Mouse (Mus musculus) brain, embryonic 18.5 days (tissue): ENCODE data around the gene Carmil1.

Source experiments
- DNase-seq: peaks from one replicate; pipeline ENCODE4 v3.0.0-alpha.2; 2012; ENCODE audit warnings: low read depth, low spot score

The Carmil1 gene

DNA sequence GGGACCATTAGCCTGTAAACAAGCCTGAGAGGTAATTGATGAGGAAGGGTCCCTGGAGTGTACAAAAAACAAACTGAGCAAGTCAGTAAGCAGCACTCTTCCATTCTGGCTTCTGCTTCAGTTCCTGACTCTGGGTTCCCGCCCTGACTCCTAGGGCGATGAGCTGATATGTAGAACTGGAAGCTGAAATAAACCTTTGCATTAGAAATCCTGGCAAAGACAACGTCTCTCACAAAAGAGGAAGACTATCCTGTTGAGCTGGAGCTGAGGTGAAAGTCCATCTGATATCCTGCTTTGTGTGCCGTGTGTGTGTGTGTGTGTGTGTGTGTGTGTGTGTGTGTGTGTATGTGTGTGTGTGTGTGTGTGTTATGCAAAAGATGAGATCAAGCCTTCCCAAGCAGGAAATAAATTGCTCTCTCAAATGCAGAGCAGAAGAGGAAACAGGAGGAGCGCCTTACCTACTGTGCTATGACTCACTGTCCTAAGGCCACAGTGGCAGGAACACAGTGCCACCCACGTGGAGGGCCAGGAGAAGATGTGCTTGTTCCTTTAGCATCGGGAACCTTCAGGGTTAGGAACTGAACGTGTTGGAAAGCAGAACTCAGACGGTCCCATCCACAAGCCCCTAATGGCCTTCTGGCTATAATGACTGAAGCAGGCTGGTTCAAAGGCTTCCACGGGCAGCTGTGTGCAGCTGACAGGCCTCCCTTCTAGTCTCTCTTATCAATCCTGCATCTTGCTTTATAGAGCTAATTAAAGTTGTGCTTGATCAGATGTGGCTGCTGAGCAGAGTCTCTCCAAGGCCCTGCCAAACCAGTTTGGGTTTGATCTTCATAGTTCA, 19.6 kb downstream of the Carmil1 start:
- no peak for DNase-seq

DNA sequence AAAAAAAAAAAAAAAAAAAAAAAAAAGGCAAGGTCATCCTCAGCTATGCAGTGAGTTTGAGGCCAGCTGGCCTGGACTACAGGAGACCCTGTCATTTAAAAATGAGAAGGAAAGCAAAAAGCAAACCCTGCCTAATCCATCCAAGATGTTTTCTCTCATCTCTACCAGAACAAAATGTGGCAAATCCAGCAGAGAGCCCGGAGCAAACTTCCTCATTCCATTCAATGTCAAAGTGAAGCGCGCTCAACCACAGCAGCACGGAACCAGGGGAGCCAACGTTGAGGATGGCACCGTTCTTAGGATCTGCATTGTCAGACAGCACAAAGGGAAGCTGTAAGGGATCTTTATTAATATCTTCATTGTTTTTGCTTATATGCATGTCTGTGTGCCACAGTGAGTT, 22.8 kb downstream of the Carmil1 start:
- DNase-seq = no peak

DNA sequence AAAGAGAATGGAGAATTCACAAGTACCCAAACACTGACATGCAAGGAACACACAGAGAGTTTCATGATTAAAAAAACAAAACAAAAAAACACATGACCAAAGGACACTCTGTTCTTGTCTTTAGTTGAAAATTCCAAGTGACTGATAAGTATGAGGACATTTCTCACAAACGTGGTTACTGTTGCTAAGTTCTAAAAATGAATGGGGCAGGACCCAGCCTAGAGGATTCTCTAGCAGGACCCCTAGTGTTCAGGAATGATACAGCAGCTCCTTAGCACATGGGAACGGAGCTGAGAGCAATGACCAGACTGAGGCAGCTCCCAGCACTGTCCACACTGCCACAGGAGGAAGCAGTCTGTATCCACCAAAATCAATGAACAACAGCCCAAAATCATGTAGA, 26.6 kb downstream of the Carmil1 start:
- no peak for DNase-seq

DNA sequence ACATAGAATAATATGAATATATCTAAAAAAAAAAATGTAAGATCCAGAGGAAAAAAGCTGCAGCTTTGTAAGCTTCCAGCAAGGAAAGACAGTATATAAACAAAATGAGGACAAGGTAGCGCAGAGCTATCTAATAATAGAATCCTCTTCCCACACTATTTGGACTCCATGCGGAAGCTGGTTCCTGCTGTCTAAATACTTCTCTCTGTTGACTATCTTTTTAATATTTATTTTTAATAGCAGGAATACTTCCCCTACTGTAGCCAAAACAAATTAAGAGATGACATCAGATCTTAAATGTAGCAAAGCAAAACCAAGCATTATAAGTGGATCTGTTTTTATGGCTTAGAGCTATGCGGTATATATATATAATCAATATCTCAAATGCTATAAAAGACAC, 27.0 kb downstream of the Carmil1 start:
- DNase-seq = no peak

DNA sequence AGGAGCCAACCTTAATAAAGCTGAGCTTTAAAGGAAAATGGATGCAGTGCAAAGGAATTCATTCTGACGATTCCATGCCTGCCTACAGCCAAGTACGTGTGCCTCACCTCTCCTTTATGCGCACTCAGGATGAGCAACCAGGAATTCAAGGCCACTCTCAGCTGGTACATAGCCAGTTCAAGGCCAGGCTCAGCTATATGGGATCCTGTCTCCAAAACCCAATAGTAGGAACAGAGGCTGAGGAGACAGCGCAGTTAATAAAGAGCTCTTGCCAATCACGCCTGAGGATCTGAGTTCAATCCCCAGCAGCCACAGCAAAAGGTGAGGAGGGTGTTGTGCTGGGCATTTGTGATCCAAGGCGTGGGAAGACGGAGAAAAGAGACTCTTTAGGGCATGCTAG, 29.4 kb downstream of the Carmil1 start:
- no peak for DNase-seq

DNA sequence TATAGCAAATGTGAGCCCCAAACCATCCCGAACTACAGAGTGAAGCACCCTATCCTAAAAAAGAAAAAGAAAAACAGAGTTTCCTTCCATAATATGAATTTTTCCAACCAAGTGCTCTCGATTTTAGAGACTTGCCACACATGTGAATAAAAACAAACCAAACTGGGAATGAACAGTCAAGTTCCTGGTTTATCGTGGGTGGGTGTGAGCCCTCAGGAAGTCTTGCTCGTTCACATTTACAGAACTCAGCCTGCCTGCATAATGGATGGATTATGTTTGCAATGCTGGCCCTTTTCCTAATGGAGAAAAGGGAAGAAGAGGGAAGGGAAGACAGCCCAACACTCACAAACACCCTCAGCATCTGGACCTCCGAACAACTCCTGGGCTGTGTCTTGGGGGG, 32.7 kb downstream of the Carmil1 start:
- DNase-seq = no peak

DNA sequence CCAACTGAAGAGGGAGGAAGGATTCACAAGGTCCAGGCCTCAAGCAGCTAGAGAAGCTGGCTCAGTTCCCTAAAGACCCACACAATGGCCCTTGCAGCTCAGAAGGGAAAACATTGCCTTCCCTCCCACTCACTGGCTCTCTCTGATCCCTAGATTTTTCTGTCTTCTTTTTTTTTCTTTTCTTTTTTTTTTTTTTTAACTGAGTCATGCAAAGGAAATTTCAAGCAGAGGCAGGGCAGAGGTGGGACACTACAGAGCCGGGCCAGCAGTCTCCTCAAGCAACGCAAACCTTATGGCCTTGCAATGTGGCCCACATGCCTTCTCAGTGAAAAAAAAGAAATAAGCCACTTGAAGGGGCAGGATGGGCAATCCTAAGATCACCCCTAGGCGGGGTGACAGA, 33.2 kb downstream of the Carmil1 start:
- no peak for DNase-seq

DNA sequence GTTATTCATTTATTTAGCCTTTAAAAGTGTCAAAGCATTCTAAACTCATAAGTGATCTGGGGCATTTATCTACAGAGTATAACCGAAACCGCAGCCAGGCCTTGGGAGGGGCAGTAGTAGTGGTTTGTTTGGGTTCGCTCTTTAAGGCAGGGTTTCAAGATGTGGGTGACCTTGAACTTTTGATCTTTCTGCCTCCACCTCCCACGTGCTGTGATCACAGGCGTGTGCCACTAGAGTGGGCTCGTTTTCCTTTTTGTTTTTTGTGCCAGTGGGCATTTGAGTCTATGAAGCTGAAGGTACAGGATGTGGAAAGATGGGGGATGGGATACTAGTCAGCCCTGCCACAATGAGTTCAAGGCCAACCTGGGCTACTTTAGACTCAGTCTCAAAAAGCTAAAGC, 34.3 kb downstream of the Carmil1 start:
- no peak for DNase-seq

DNA sequence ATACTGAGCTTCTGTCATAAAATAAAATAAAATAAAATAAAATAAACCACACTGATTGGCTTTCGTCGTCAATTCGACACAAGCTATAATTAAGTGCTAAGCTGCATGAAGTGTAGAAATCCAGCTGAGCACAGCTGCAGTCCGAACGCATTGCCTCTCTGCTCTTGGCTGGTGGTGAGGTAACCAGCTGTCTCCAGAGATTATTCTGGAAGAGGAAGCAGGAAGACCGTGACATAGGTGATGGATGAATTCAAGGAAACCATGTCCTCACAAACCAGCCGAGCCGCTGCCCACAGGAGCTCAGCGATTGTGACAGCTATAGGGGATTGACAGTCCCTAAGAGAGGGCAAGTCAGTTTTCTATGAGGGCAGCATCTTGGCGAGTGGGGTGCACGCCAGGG, 36.0 kb downstream of the Carmil1 start:
- no peak for DNase-seq

DNA sequence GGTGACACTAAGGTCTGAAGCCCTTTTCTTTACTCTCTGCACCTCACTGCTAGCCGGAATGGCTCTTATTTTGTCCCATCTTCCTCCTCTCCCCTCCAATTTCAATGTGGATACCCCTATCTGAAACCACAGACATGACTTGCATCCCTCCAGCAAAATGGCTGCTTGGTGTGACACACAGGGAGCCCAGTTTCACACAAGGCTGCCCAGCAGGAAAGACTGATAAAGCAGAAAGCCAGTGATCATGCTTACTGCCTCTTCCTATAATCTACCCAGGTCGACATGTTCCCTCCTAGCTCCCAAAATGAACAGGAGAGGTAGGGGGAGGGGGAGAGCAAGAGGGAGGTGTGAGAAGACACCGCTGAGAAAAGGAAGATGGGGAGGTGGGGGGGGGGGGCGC, 36.6 kb downstream of the Carmil1 start:
- DNase-seq = no peak

DNA sequence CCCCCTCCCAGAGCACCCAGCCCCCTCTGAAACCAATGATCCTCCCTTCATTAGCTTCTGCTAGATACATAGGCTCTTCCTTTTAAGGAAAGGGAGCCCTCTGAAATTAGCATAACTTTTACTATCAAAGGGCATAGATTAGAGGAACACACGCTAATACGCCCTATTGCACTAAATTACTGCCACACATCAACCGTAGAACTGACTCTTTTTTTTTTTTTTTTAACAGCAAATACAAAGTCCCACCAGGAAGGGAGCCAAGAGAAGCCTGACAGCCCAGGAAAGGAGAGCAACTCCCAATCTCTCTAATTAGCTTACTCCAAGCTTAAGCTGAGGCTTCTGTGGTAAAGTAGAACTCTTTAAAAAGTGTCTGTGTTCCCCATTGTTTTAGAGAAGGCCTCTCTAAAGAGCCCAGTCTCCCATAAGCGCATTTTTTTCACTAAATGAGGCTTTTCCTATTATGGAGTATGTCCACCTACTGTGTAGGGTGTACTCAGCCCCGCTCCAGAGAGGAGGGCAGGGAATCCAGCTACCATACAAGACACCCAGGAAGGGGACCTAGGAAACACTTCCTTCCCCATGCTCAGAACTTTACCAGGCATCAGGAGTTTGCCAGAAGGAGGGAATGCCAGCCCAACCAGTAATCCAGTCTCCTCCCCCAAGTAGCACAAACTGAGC, 38.0 kb downstream of the Carmil1 start:
- DNase-seq = no peak

DNA sequence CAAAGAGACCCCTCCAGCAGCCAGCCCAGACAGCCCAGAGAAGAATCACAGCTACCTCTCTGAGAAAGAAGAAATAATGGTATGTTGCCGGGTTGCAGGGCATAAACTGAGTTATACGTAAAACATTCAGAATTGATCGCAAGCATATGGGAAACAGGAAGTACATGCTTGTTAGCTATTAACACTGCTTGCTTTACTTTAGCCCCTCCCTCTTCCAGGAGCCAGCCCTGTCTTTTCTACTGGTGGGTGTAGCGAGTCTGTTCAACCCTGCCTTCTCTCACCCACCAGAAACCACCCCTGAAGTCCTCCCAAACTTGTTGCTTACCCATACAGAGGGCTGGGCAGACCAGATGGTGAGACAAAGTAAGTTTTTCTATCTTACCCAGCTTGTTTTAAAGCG, 39.4 kb downstream of the Carmil1 start:
- DNase-seq = no peak

DNA sequence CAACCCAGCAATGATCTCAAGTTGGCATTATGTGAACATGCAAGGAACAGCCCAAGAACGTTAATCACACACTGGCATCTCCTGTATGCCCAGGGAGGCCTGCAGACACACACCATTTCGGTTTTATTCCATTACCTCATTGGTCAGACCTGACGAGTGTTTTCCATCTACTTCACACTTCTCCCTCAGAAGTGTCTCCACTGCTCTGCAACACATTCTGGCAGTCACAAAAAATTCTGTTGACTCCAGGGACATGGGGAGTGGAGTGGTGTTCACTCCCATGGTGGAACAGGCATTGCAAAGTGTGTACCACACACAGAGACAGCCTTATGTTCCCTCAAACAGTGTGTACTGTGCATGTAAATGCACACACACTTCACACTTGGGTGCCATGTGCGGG, 40.2 kb downstream of the Carmil1 start:
- no peak for DNase-seq

DNA sequence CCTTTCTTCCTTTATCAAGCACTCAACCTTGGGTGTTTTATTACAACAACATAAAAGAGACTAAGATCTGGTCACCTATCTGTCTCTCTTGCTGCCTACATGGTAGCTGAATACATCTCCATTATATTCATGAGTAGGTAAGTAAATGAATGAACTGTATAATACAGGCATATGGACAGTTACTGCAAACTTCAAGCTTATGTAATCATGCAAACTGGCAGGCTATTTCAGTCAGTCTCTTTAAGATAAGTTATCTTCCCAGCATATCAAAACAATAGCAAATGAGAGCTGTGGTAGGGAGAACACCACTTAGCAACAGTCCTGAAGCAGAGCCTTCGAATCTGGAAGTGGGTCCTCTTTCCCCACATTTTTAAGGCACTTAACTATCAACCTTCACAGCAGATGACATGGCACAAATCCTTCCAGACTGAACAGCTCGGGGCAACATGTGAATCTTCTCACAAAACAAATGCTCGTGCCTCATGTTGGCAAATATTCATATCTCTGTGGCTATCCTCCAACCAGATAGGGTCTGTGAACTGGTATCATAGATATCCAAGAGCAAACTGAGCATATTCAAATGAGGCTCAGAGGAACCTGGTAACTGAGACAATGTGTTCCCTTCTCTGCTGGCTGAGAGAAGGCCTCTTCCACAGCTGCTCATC, 42.0 kb downstream of the Carmil1 start:
- no peak for DNase-seq

DNA sequence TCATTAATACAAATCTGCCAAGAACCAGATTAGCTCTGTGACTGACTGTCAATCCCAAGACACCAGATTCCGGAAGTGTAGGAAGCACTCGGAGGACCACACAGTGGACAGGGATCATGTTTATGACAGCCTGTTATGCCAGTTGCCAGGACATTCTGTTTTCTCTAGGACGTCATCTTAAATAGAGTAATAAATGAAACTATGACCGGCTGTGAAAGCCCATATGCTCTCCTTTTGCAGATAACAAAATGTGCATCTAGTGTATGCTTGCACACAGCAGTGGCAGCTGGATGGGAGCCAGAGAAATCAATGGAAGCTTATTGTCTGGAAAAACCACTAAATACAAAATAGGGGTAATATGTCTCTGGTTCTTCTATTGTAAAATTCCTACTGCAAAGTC, 43.9 kb downstream of the Carmil1 start:
- DNase-seq = no peak

DNA sequence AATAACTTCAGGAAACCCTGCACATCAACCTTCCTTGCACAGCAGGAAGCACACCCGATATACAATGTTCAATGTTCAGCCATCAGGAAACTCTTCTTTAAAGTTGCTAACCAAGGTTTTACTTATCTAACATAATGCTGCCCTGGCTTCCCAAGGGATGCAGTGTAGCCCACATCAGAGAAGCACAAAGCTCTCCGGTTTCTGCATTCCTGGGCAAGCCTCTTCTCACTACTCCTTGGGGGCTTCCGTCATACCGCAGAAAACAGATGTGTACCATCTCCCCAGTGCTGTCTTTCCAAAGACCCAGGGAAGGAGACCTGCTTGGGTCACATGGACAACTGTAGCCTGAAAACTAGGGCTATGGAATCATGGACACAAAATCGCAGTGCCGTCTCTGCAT, 47.8 kb downstream of the Carmil1 start:
- DNase-seq = no peak

DNA sequence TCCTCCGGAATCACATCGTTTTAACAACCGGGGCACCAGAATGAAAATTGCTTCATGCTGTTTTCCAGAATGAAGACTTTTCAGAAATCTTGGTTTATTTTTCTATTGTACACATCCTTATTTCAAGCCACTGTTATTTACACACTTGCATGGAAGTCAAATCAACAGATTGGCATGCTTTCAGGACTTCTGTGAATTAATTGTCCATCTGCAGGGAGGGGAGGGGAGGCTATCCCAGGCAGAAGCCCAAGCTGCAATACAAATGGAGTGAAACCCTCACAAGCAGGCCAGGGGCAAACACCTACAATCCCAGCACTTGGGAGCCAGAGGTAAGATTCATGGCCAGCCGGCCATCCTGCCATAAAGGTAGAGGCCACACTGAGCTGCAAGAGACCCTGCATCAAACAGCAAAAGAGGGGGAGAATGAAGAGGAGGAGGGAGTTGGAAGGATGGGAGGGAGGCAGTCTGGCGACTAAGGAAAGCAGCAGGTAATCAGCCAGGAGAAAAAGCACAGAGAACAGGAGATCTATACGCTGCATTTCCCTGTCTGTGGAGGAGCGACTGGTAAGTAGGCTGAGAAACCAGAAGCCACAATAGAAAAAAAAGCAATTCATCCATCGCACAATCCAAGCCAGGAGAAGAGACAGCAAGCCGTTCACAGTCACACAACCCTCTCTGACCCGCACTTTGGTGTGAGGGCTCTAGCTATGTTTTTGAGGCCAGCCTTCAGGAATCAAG, 48.7 kb downstream of the Carmil1 start:
- DNase-seq = no peak

DNA sequence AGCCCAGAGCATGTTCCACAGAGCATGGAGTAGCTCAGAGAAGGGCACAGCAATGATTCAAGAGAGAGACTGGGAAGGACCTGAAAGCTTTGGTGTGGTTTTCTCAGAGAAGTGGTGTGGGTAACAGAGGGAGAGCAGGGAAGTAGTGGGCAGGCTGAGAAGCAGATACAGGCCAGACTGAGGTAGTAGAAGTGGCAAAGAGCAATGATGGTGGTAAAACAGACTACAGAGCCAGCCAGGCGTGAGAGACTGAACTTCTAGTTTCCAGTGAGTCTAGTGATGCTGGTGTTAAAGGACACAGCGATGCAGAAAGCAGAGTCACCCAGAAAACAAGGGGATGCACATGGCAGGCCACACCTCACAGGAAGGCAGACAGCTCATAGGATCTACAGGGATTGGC, 49.4 kb downstream of the Carmil1 start:
- DNase-seq = no peak

DNA sequence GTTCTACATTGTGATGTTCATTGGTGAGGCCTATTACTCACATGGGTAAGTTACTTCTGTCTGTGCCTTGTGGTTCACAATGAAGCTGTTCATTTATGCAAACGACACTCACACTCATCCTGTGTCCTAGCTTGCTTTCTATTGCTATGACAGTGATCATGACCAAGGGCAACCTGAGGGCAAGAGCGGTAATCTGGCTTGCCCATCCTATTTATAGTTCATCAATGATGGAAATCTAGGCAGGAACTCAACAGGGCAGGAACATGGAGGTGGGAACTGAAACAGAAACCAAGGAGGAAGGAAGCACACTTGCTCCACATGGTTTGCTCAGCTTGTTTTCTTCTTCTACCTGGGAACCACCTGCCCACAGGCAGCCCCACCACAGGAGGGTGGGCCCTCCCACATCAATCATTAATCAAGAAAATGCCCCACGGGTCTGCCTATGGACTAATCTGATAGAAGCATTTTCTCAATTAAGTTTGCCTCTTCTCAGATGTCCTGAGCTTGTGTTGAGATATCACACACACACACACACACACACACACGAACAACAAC, 50.0 kb downstream of the Carmil1 start:
- no peak for DNase-seq

DNA sequence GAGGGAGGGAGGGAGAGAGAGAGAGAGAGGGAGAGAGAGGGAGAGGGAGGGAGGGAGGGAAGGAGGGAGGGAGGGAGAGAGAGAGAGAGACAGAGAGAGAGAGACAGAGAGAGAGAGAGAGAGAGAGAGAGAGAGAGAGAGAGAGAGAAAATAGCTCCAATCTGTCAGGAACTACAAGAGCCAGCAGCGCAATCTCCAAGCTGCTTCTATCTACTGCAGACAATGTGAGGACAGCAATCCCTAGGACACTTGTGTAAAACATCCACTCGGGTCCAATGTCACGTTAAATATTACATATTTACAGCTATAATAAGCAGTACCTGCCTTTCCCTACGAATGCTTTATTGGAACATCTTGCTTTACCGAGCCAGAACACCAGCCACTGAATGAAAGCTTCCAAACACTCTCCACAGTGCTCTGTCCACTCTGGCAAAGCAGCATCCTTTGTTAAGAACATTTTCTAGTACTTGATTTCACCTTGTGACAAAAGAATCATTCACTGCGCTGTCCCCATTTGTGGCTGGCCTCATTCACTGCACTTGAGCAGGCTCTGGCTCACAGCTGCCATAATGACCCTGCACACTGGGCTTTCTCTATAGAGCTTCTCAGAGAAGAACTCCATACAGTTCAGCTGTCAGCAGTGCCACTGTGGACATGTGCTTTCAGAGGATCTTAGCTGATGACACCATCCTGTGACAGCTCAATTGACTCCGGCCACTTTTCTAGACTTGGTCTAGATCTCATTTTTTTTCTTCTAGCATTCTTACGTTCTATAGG, 57.0 kb downstream of the Carmil1 start:
- DNase-seq = no peak

DNA sequence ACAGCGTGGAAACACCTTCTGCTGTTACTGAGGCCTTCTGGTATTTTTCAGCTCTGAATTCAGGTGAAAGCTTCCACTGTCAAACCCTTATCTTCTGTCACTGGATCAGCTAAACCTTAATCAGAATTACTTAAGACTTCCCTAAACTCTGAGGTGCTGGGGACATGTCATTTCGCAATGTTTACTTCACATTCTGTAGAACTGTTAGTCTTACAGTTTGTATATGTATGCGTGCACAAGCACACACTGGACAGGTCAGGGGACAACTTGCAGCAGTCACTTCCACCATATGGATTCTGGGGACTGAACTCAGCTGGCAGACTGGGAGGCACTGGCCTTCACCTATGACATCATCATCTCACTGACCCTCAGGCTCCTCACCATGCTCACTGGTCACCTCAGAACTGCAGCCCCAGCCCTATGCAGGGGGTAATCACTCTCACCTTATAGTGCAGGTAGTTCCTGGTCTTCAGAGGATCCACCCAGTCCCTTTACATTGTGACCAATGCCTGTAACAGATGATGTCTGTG, 60.1 kb downstream of the Carmil1 start:
- no peak for DNase-seq
